Mouse (Mus musculus): ENCODE results near the gene Slc27a4. TPM values are rescaled to one million over a fixed set of nuclear protein-coding genes. Genes with fewer than 3 reads are reported as not detected.

The Slc27a4 gene
- polyA plus RNA-seq, 1 experiment = 8.8 TPM

- no peak for TF ChIP-seq GATA1 (IDR thresholded peaks at IDR 0.05; ENCODE audit: low read length)
Observed at GRCm38 (mm10) chr2:29844661-29845060, 42.2 kb downstream of the Slc27a4 start.

DNA sequence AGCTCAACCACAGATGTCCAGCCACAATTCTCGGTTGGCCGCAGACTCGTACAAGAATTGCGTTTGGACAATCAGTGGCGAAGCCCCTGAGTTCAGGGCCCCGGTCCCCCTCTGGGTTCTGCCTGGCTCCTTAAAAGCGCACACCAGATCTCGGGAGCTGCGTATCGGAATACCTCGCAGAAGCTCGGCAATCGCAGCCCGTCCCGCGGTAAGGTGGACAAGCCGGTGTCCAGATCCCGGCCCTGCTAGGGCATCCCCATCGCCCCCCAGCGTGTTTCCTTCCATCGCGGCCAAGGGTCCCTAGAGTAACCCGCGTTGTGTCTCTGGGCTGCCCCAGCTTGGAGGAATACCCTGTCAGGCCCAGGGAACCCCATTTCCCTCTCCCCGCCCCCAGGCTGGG lies 43.2 kb downstream of the Slc27a4 start:
- no peak for TF ChIP-seq GATA1 (IDR thresholded peaks at IDR 0.05; ENCODE audit: low read length)

- TF ChIP-seq GATA1 (IDR thresholded peaks at IDR 0.05; ENCODE audit: low read length) = no peak
Observed at GRCm38 (mm10) chr2:29846061-29846853, 43.8 kb downstream of the Slc27a4 start.

DNA sequence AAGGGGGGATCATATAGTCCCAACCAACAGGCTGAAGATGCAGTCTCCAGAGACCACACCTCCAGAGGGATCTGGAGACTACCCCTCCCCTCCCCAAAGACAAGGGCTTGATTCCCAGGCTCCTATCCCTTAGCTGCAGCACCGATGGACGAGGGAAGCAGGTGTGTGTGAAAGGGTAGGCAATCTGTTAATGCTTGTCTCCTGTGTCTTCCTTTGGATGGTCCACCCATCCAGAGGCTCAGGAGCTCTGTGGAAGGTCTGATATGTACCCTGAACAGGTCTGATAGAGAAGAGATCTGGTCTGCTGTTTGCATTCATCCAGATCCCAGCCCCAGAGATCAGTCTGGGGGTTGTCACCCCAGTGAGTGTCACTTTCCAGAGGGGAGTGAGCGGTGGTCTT lies 44.5 kb downstream of the Slc27a4 start:
- no peak for TF ChIP-seq GATA1 (IDR thresholded peaks at IDR 0.05; ENCODE audit: low read length)

DNA sequence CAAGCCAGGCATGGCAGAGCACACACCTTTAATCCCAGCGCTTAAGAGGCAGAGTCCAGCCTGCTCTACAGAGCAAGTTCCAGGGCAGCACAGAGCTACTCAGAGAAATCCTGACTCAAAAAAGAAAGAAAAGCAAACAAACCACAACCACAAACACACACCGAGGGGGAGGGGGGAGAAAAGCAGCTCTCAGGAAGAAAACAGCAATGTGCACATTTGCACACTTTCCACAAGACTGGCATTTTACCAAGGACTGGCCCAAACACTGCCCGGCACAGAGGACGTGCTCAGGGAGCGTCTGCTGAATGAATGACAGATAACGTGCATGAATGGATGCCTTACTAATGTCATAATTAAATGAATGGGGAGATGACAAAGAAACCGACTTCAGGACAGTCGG lies 46.6 kb downstream of the Slc27a4 start:
- no peak for TF ChIP-seq GATA1 (IDR thresholded peaks at IDR 0.05; ENCODE audit: low read length)

DNA sequence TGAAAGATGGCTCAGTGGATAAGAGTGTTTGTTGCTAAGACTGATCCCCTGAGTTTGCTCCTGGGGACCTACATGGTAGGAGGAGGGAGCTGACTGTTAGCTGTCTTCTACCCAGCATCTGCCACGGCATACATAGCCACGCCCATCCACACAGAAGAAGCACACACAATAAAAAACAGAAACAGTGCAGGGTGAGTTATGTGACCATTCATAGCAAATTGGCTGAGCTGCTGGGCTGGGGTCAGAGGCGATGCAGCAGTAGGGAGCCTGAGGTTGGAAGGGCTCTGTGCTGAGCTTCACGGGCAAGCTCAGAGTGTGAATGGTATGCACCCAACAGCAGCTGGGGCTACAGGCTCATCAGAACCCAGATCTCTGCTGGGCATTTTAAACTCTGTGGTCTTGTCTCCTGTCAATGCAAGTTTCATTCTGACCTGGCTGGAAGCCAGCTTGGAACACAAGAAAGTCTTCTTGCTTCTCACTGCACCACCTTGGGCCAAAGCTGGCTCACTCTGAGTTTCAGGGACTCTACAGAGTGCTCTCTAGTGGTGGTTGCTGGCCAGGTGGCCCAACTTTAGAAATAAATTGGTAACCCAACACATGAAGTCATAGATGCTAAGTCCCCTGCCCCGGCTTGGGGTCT lies 47.5 kb downstream of the Slc27a4 start:
- no peak for TF ChIP-seq GATA1 (IDR thresholded peaks at IDR 0.05; ENCODE audit: low read length)

DNA sequence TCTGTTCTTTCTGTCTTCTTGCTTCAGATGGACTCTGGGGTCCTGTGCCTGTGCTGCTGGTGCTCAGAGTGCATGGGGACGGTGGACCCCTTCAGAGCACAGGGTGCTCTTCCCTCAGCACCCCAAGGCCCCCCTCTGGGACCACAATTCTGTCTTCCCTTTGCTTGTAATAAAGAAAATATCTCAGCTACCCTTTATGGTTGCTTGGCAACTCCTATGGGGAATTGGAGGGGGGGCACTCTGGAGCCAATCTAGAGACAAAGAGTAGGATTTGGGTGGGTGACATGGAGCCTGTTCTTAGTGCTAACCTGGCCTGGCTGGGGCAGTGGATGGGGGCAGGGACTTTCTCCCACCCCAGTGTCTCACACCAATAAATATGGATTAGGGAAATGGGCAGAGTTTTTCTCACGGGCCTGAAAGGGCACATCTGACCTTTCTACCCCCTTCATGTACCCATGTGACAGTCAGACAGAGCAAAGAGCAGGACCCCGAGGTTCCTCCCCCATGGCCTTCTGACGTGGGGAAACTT lies 50.6 kb downstream of the Slc27a4 start:
- no peak for TF ChIP-seq GATA1 (IDR thresholded peaks at IDR 0.05; ENCODE audit: low read length)

DNA sequence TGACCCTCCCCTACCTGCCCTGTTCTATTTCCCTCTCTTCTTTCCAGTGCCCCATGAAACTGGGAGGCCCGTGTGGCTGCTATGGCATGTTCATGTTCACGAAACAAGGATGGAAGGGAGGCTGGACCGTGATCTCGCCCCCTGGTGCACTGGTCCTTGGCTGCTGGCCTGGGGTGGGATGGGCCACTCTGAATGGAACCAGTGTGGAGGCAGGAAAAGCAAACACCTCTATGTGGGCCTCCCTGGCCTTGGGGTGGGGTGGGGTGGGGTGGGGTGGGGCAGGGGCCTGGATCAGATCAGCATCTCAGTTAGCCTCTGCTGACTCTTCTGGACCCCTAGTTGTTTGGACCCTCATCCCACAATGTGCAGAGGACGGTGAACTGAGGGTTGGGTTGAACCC lies 51.3 kb downstream of the Slc27a4 start:
- no peak for TF ChIP-seq GATA1 (IDR thresholded peaks at IDR 0.05; ENCODE audit: low read length)

- no peak for TF ChIP-seq GATA1 (IDR thresholded peaks at IDR 0.05; ENCODE audit: low read length)
Observed at GRCm38 (mm10) chr2:29855585-29856210, 53.3 kb downstream of the Slc27a4 start.

DNA sequence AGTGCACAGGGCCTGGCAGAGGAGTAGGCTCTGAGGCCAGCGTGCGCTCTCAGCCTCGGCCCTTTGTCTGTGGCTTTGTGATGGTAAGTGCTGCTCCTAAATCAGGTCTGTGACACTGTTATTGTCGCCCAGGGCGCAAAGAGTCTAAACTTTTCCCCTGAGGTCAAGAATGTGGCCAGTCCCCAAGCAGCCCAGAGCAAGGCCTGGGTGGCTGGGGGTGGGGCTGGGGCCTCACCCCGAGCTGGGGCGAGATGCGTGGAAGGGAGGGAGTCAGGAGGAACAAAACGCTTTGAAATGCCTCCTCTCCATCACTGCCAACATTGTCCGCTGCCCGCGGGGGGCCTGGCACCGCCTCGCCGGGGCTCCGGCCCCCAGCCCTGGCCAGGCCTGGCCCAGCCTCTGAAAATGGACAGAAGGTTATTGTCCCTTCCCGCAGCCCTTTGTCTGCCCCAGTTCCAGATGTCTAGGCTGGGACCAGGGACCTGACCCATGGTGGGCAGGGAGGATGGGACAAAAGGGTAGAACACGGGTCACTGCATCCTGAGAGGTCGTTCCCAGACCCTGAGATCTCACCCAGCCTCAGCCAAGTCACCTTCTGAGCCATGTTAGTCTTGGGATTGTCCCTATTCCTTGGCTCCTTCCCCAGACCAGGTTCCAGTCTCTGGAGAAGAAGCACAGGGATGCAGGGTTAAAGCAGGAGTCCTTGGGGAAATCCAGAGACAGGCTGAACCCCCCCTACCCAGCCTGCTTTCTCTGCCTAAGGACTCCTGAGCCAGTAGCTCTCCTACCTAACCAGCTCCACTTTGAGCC lies 54.2 kb downstream of the Slc27a4 start:
- no peak for TF ChIP-seq GATA1 (IDR thresholded peaks at IDR 0.05; ENCODE audit: low read length)

GRCm38 (mm10) chr2:29857341-29857740 lies 54.9 kb downstream of the Slc27a4 start:
- TF ChIP-seq GATA1 (IDR thresholded peaks at IDR 0.05; ENCODE audit: low read length) = no peak

GRCm38 (mm10) chr2:29857967-29858366 lies 55.5 kb downstream of the Slc27a4 start:
- no peak for TF ChIP-seq GATA1 (IDR thresholded peaks at IDR 0.05; ENCODE audit: low read length)

- TF ChIP-seq GATA1 (IDR thresholded peaks at IDR 0.05; ENCODE audit: low read length) = no peak
Observed at GRCm38 (mm10) chr2:29858748-29859473, 56.5 kb downstream of the Slc27a4 start.

- no peak for TF ChIP-seq GATA1 (IDR thresholded peaks at IDR 0.05; ENCODE audit: low read length)
Observed at GRCm38 (mm10) chr2:29865125-29865524, 62.7 kb downstream of the Slc27a4 start.

Other genes starting within 250 kb of the Slc27a4 start
- gene Rapgef1, start 182.9 kb upstream of the Slc27a4 start, polyA plus RNA-seq (2012) = 44.3 and 55.0 TPM in 2 replicates
- not detected in 2 replicates for gene Gm13420, start 50.9 kb upstream of the Slc27a4 start, polyA plus RNA-seq (2012)
- gene Gm13547, start 43.3 kb upstream of the Slc27a4 start, polyA plus RNA-seq (2012) = not detected in 2 replicates
- 173 and 218 TPM in 2 replicates for gene Coq4, start 15.1 kb upstream of the Slc27a4 start, polyA plus RNA-seq (2012)
- gene Trub2, start 14.1 kb upstream of the Slc27a4 start, polyA plus RNA-seq (2012) = 7.6 and 14.8 TPM in 2 replicates
- 40.5 and 77.1 TPM in 2 replicates for gene Urm1, start 17.4 kb downstream of the Slc27a4 start, polyA plus RNA-seq (2012)
- gene Cercam, start 66.5 kb downstream of the Slc27a4 start, polyA plus RNA-seq (2012) = 22.5 and 33.9 TPM in 2 replicates
- 16.8 and 23.7 TPM in 2 replicates for gene Odf2, start 86.6 kb downstream of the Slc27a4 start, polyA plus RNA-seq (2012)
- 62.7 and 85.8 TPM in 2 replicates for gene Gle1, start 132.8 kb downstream of the Slc27a4 start, polyA plus RNA-seq (2012)
- 3.4 and 4.7 TPM in 2 replicates for gene Sptan1, start 162.9 kb downstream of the Slc27a4 start, polyA plus RNA-seq (2012)
- 29.5 and 36.5 TPM in 2 replicates for gene Wdr34, start 246.2 kb downstream of the Slc27a4 start, polyA plus RNA-seq (2012)

Data from G1E-ER4 (cell line).